Mouse (Mus musculus): ENCODE results near the gene Slc37a3. TPM values are rescaled to one million over a fixed set of nuclear protein-coding genes. Genes with fewer than 3 reads are reported as not detected.

Gene Slc37a3
- total RNA-seq, 2 experiments from 2014 or later = 0.59 to 3.4 TPM

GRCm38 (mm10) chr6:39330981-39331380 is 46.5 kb downstream of the Slc37a3 start:
- ATAC-seq (replicated peaks; ENCODE audit: poor library complexity) = no peak

- ATAC-seq (replicated peaks; ENCODE audit: poor library complexity) = no peak
Observed at GRCm38 (mm10) chr6:39320286-39320685, 57.2 kb downstream of the Slc37a3 start.

- peak; percentile 61 for ATAC-seq (replicated peaks; ENCODE audit: poor library complexity)
Observed at GRCm38 (mm10) chr6:39319061-39319761, 58.3 kb downstream of the Slc37a3 start.

- no peak for ATAC-seq (replicated peaks; ENCODE audit: poor library complexity)
Observed at GRCm38 (mm10) chr6:39318631-39319010, 58.9 kb downstream of the Slc37a3 start.

GRCm38 (mm10) chr6:39317854-39318630 is 59.4 kb downstream of the Slc37a3 start:
- ATAC-seq (replicated peaks; ENCODE audit: poor library complexity) = peak; percentile 67

GRCm38 (mm10) chr6:39316089-39316488 is 61.4 kb downstream of the Slc37a3 start:
- peak; percentile 54 for ATAC-seq (replicated peaks; ENCODE audit: poor library complexity)

- ATAC-seq (replicated peaks; ENCODE audit: poor library complexity) = no peak
Observed at GRCm38 (mm10) chr6:39314461-39314860, 63.0 kb downstream of the Slc37a3 start.

- ATAC-seq (replicated peaks; ENCODE audit: poor library complexity) = no peak
Observed at GRCm38 (mm10) chr6:39311786-39312185, 65.7 kb downstream of the Slc37a3 start.

- ATAC-seq (replicated peaks; ENCODE audit: poor library complexity) = no peak
Observed at GRCm38 (mm10) chr6:39304371-39304874, 73.1 kb downstream of the Slc37a3 start.

GRCm38 (mm10) chr6:39301484-39301883 is 76.0 kb downstream of the Slc37a3 start:
- peak; percentile 71 for ATAC-seq (replicated peaks; ENCODE audit: poor library complexity)

GRCm38 (mm10) chr6:39297079-39297478 is 80.4 kb downstream of the Slc37a3 start:
- ATAC-seq (replicated peaks; ENCODE audit: poor library complexity) = no peak

- ATAC-seq (replicated peaks; ENCODE audit: poor library complexity) = no peak
Observed at GRCm38 (mm10) chr6:39296474-39296873, 81.0 kb downstream of the Slc37a3 start.

- ATAC-seq (replicated peaks; ENCODE audit: poor library complexity) = no peak
Observed at GRCm38 (mm10) chr6:39295727-39296411, 81.6 kb downstream of the Slc37a3 start.

- peak; percentile 88 for ATAC-seq (replicated peaks; ENCODE audit: poor library complexity)
Observed at GRCm38 (mm10) chr6:39289721-39290120, 87.8 kb downstream of the Slc37a3 start.

- ATAC-seq (replicated peaks; ENCODE audit: poor library complexity) = no peak
Observed at GRCm38 (mm10) chr6:39287782-39288181, 89.7 kb downstream of the Slc37a3 start.

- ATAC-seq (replicated peaks; ENCODE audit: poor library complexity) = no peak
Observed at GRCm38 (mm10) chr6:39286732-39287083, 90.8 kb downstream of the Slc37a3 start.

GRCm38 (mm10) chr6:39286053-39286731 is 91.3 kb downstream of the Slc37a3 start:
- ATAC-seq (replicated peaks; ENCODE audit: poor library complexity) = 0 out of 2 replicates have a peak, but pooled peaks have one; percentile 42

GRCm38 (mm10) chr6:39284836-39285235 is 92.6 kb downstream of the Slc37a3 start:
- ATAC-seq (replicated peaks; ENCODE audit: poor library complexity) = no peak

Data from megakaryocyte progenitor cell, adult 5-6 weeks (primary cell).